In genomic region chr13:104084600-104084999, GRCm38 (mm10) we compare ENCODE assay signal across 34 mouse cellular contexts. TPM values are rescaled to one million over a fixed set of nuclear protein-coding genes. Genes with fewer than 3 reads are reported as not detected.
"Had no signal": no experiment of that assay in that cellular context is flagged by ENCODE, and none has a peak within 500 bp of the region (broad histone marks: within the 10 kb centered on the region; RNA-seq: fewer than 3 reads in every experiment).

No protein-coding gene starts in this region.

- H3K9me3 ChIP-seq: heart, embryonic 10.5 days; heart, embryonic 12.5 days; heart, embryonic 13.5 days; heart, embryonic 15.5 days; hindbrain, embryonic 10.5 days; hindbrain, embryonic 12.5 days; hindbrain, embryonic 13.5 days; hindbrain, embryonic 15.5 days had no signal

- H3K36me3 ChIP-seq: heart, embryonic 10.5 days; heart, embryonic 12.5 days; heart, embryonic 13.5 days; heart, embryonic 15.5 days; hindbrain, embryonic 10.5 days; hindbrain, embryonic 12.5 days; hindbrain, embryonic 13.5 days; hindbrain, embryonic 15.5 days had no signal

- H3K27ac ChIP-seq: heart, embryonic 10.5 days; heart, embryonic 13.5 days; heart, embryonic 15.5 days; hindbrain, embryonic 10.5 days; hindbrain, embryonic 12.5 days; hindbrain, embryonic 13.5 days; hindbrain, embryonic 14.5 days; hindbrain, embryonic 15.5 days; hindbrain, postnatal 0 days; kidney, postnatal 0 days; layer of hippocampus, adult 2 months; left cerebral cortex, adult 2 months had no signal

- H3K9ac ChIP-seq: heart, embryonic 12.5 days; heart, embryonic 13.5 days; heart, embryonic 15.5 days; hindbrain, embryonic 12.5 days; hindbrain, embryonic 13.5 days; hindbrain, embryonic 14.5 days; hindbrain, embryonic 15.5 days had no signal

- H3K4me2 ChIP-seq: heart, embryonic 11.5 days; heart, embryonic 12.5 days; heart, embryonic 13.5 days; heart, embryonic 15.5 days; hindbrain, embryonic 12.5 days; hindbrain, embryonic 13.5 days; hindbrain, embryonic 14.5 days; hindbrain, embryonic 15.5 days had no signal

- H3K4me3 ChIP-seq: heart, embryonic 10.5 days; heart, embryonic 12.5 days; heart, embryonic 13.5 days; heart, embryonic 15.5 days; hindbrain, embryonic 10.5 days; hindbrain, embryonic 12.5 days; hindbrain, embryonic 13.5 days; hindbrain, embryonic 15.5 days; layer of hippocampus, adult 2 months; left cerebral cortex, adult 2 months had no signal

- DNase-seq: heart, postnatal 10 days; heart, postnatal 14 days; heart, postnatal 36 days; heart, postnatal 4 days; kidney, adult 11 months; kidney, adult 18-20 months; kidney, adult 2 months; kidney, adult 8-10 months; kidney, adult 9 months; kidney, postnatal 10 days; kidney, postnatal 14 days; kidney, postnatal 25 days; kidney, postnatal 36 days; kidney, postnatal 4 days; layer of hippocampus, adult 9-11 months; layer of hippocampus, postnatal 36 days had no signal

- H3K27me3 ChIP-seq: heart, embryonic 12.5 days; heart, embryonic 13.5 days; heart, embryonic 15.5 days; hindbrain, embryonic 12.5 days; hindbrain, embryonic 13.5 days; hindbrain, embryonic 15.5 days had no signal

- H3K4me1 ChIP-seq: heart, embryonic 10.5 days; heart, embryonic 12.5 days; heart, embryonic 13.5 days; heart, embryonic 15.5 days; hindbrain, embryonic 10.5 days; hindbrain, embryonic 12.5 days; hindbrain, embryonic 13.5 days; hindbrain, embryonic 15.5 days had no signal

- ATAC-seq: hindbrain, embryonic 16.5 days; hindbrain, postnatal 0 days; inflammation-experienced regulatory T-cells, adult 6 months; intestine, embryonic 16.5 days had no signal

RNA-seq across cellular contexts. Expression of gene Sgtb, which starts 24.9 kb away (rescaled TPM):
- total RNA-seq: hematopoietic stem cell, adult 5-6 weeks had no signal
